Mouse (Mus musculus): Measurements from ENCODE around the gene Gjc2. TPM values are rescaled to one million over a fixed set of nuclear protein-coding genes. Genes with fewer than 3 reads are reported as not detected.
"Not testable (repeated sequence)": the region's sequence is repeated elsewhere in the genome, so short reads cannot be mapped to it uniquely, and the experiment has no call there.

Gene Gjc2
- polyA plus RNA-seq, 1 experiment from 2014 or later, result 0.52 TPM

- no peak for ATAC-seq (ENCODE audit: insufficient number of reproducible peaks, low FRiP score, low TSS enrichment, low read depth)
- H3K4me2 ChIP-seq (replicated peaks), result no peak overlapping the region
- H3K4me3 ChIP-seq (replicated peaks), result no peak overlapping the region
- H3K27ac ChIP-seq (replicated peaks), result no peak overlapping the region
- WGBS, result 84% methylated on average over 4 of the region's 4 CpGs
- H3K27me3 ChIP-seq, result no peaks in the 10 kb centered on the region
- H3K36me3 ChIP-seq, result peaks cover 14% of the 10 kb centered on the region; the same call in 1 of the 2 replicates
- H3K9me3 ChIP-seq (replicated peaks), result no peaks in the 10 kb centered on the region
- peaks cover 75% of the 10 kb centered on the region for H3K4me1 ChIP-seq
- no peak overlapping the region for H3K9ac ChIP-seq
Measured at GRCm38 (mm10) chr11:59222306-59222705, 39.3 kb upstream of the Gjc2 start.

DNA sequence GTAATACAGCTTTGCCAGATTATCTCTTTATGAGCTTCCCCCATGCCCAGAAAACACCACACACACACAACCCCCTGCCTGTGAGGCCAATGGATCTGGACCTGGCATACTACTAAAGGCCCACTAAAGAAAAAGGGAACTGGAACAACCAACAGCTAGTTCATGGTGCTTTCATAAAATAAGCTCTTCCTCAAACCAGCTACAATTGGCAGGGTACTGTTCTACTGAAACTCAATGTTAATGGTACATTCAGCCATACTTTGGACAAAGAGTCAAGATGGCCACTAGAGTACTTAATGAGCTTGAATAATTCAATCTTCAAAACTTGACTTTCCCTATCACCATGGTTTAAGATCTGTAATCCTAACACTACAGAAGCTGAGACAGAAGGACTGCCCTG lies 38.6 kb upstream of the Gjc2 start:
- no peak for ATAC-seq (ENCODE audit: insufficient number of reproducible peaks, low FRiP score, low TSS enrichment, low read depth)
- no peaks in the 10 kb centered on the region for H3K9me3 ChIP-seq (replicated peaks)
- H3K27ac ChIP-seq (replicated peaks), result no peak overlapping the region
- H3K9ac ChIP-seq, result no peak overlapping the region
- H3K27me3 ChIP-seq, result no peaks in the 10 kb centered on the region
- no peak overlapping the region for H3K4me2 ChIP-seq (replicated peaks)
- no peak overlapping the region for H3K4me3 ChIP-seq (replicated peaks)
- H3K36me3 ChIP-seq, result peaks cover 14% of the 10 kb centered on the region; the same call in 1 of the 2 replicates
- H3K4me1 ChIP-seq, result peaks cover 77% of the 10 kb centered on the region

DNA sequence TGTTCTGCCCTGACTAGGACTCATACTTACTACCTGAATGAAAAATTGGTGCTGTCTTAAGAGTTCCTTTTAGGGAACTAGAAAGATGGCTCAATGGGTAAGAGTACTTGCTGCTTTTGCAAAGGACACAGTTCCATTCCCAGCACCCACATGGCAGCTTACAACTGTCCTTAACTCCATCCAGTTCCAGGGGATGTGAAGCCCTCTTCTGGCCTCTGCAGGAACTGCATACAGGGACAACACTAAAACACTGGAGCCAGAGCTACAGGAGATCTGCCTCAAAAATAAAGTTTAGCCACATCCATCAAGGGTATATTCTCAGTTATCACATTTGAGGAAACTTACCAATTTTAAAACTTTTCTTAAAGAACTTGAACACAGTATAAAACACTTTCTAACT lies 36.1 kb upstream of the Gjc2 start:
- no peaks in the 10 kb centered on the region for H3K27me3 ChIP-seq
- H3K4me2 ChIP-seq (replicated peaks), result 0 out of 2 replicates have a peak overlapping the region, but pooled peaks have one; percentile 21
- H3K9me3 ChIP-seq (replicated peaks), result no peaks in the 10 kb centered on the region
- peaks cover 24% of the 10 kb centered on the region for H3K36me3 ChIP-seq
- peaks cover 55% of the 10 kb centered on the region for H3K4me1 ChIP-seq
- ATAC-seq (ENCODE audit: insufficient number of reproducible peaks, low FRiP score, low TSS enrichment, low read depth), result no peak
- no peak overlapping the region for H3K4me3 ChIP-seq (replicated peaks)
- H3K27ac ChIP-seq (replicated peaks), result peak overlapping the region; percentile 75
- H3K9ac ChIP-seq, result no peak overlapping the region

DNA sequence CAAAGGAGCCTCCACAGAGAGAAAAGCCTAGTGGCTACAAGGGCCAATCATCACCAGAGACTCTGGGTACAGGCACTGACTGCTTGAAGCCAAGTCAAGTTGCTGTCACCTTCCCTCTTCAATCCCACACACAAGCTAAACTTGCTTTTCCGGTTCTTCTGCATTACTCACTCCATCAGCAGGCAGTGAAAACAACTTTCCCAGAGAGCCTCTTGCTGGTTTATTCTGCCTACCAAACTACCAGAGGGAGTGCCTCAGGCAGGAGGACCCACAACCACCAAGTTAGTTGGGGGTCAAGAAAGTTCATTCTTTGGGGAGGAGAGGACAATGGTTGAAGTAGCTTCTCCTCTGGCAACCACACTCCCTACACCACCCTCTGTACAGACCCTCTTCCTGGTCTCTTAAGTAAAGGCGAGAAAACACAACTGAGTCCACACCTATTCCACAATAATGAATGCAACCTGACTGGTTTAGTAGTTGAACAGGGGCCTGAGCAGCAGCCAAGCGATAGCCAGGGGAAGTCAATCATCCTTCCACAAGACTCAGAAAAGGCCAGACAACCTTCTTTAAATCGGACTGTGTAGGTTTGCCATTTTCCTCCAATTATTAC lies 35.5 kb upstream of the Gjc2 start:
- no peak overlapping the region for H3K9ac ChIP-seq
- H3K27me3 ChIP-seq, result no peaks in the 10 kb centered on the region
- peak overlapping the region; percentile 21; the same call in 1 of the 2 replicates for H3K4me2 ChIP-seq (replicated peaks)
- peaks cover 49% of the 10 kb centered on the region for H3K4me1 ChIP-seq
- no peak overlapping the region for H3K4me3 ChIP-seq (replicated peaks)
- no peak for ATAC-seq (ENCODE audit: insufficient number of reproducible peaks, low FRiP score, low TSS enrichment, low read depth)
- peak overlapping the region; percentile 75 for H3K27ac ChIP-seq (replicated peaks)
- H3K36me3 ChIP-seq, result peaks cover 25% of the 10 kb centered on the region
- WGBS, result 64% methylated on average over 4 of the region's 4 CpGs
- no peaks in the 10 kb centered on the region for H3K9me3 ChIP-seq (replicated peaks)

- Histone ChIP-seq H3K36me3 (peaks cover 37% of the 10 kb centered on the region), H3K4me2 (replicated peaks) (no peak overlapping the region), H3K4me1 (peaks cover 37% of the 10 kb centered on the region), H3K9ac (no peak overlapping the region), H3K4me3 (replicated peaks) (no peak overlapping the region), H3K27me3 (no peaks in the 10 kb centered on the region), H3K9me3 (replicated peaks) (no peaks in the 10 kb centered on the region), H3K27ac (replicated peaks) (no peak overlapping the region)
- ATAC-seq (ENCODE audit: insufficient number of reproducible peaks, low FRiP score, low TSS enrichment, low read depth), result no peak
- 82% methylated on average over 3 of the region's 3 CpGs for WGBS
Measured at GRCm38 (mm10) chr11:59216955-59217354, 33.9 kb upstream of the Gjc2 start.

DNA sequence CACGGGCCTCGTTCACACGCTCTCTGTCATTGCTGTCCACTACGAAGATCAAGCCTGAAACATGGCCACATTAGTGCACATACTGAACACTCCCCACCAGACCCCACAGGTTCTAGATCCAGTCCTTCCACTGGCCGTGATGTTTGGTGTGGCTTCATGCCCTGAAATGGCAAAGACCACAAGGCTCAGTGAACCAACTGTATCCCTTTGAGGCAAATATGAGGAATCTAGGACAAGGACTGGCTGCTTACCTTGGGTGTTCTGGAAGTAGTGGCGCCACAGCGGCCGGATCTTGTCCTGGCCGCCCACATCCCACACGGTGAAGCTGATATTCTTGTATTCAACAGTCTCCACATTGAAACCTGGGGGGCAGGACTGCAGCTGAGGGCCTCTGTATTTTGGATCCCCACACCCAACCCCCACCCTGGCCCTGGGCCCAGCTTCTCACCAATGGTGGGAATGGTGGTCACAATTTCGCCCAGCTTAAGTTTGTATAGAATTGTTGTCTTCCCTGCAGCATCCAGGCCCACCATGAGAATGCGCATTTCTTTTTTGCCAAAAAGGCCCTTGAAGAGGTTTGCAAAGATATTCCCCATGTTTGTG lies 30.0 kb upstream of the Gjc2 start:
- Histone ChIP-seq H3K36me3 (peaks cover 55% of the 10 kb centered on the region), H3K9me3 (replicated peaks) (no peaks in the 10 kb centered on the region), H3K27me3 (no peaks in the 10 kb centered on the region), H3K9ac (no peak overlapping the region), H3K4me1 (peaks cover 27% of the 10 kb centered on the region), H3K4me3 (replicated peaks) (no peak overlapping the region), H3K27ac (replicated peaks) (no peak overlapping the region), H3K4me2 (replicated peaks) (no peak overlapping the region)
- ATAC-seq (ENCODE audit: insufficient number of reproducible peaks, low FRiP score, low TSS enrichment, low read depth), result no peak
- WGBS, result 89% methylated on average over 12 of the region's 12 CpGs

DNA sequence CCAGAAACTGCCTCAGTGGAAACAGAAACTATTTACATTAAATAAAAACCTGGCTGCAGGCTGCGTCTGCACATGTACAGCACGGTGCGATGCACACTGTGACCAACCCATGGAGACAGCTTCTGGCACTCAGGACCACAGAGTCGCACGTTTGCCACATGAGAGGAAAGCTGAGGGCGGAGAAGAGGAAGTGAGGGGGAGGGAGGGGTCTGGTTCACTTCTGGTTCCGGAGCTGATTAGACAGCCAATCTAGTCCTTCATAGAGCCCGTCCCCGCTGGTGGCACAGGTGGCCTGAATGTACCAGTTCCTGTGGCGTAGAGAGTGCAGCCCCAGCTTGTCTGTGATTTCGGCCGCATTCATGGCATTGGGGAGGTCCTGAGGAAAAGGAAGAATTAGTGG lies 29.3 kb upstream of the Gjc2 start:
- not testable (repeated sequence) for H3K4me2 ChIP-seq (replicated peaks); ATAC-seq (ENCODE audit: insufficient number of reproducible peaks, low FRiP score, low TSS enrichment, low read depth); H3K27me3 ChIP-seq; H3K9ac ChIP-seq; H3K27ac ChIP-seq (replicated peaks); H3K9me3 ChIP-seq (replicated peaks); H3K4me3 ChIP-seq (replicated peaks)
- WGBS, result 70% methylated on average over 12 of the region's 12 CpGs
- Histone ChIP-seq H3K4me1 (peaks cover 24% of the 10 kb centered on the region), H3K36me3 (peaks cover 51% of the 10 kb centered on the region)

- not testable (repeated sequence) for H3K9me3 ChIP-seq (replicated peaks); H3K9ac ChIP-seq; H3K4me3 ChIP-seq (replicated peaks); H3K4me2 ChIP-seq (replicated peaks); H3K27me3 ChIP-seq; ATAC-seq (ENCODE audit: insufficient number of reproducible peaks, low FRiP score, low TSS enrichment, low read depth); H3K27ac ChIP-seq (replicated peaks)
- peaks cover 54% of the 10 kb centered on the region for H3K36me3 ChIP-seq
- H3K4me1 ChIP-seq, result peaks cover 20% of the 10 kb centered on the region
- WGBS, result 85% methylated on average over 9 of the region's 9 CpGs
Measured at GRCm38 (mm10) chr11:59211561-59211960, 28.5 kb upstream of the Gjc2 start.

GRCm38 (mm10) chr11:59210020-59210419 lies 27.0 kb upstream of the Gjc2 start:
- Histone ChIP-seq H3K27me3 (no peaks in the 10 kb centered on the region), H3K4me1 (peaks cover 20% of the 10 kb centered on the region), H3K4me2 (replicated peaks) (no peak overlapping the region), H3K9me3 (replicated peaks) (no peaks in the 10 kb centered on the region), H3K27ac (replicated peaks) (0 out of 2 replicates have a peak overlapping the region, but pooled peaks have one; percentile 93), H3K9ac (no peak overlapping the region), H3K4me3 (replicated peaks) (no peak overlapping the region), H3K36me3 (peaks cover 69% of the 10 kb centered on the region)
- WGBS, result 81% methylated on average over 4 of the region's 4 CpGs
- no peak for ATAC-seq (ENCODE audit: insufficient number of reproducible peaks, low FRiP score, low TSS enrichment, low read depth)

GRCm38 (mm10) chr11:59209580-59209979 lies 26.6 kb upstream of the Gjc2 start:
- peaks cover 67% of the 10 kb centered on the region for H3K36me3 ChIP-seq
- 0 out of 2 replicates have a peak overlapping the region, but pooled peaks have one; percentile 93 for H3K27ac ChIP-seq (replicated peaks)
- no peaks in the 10 kb centered on the region for H3K27me3 ChIP-seq
- no peaks in the 10 kb centered on the region for H3K9me3 ChIP-seq (replicated peaks)
- WGBS, result 57% methylated on average over 5 of the region's 5 CpGs
- peak overlapping the region; percentile 98; the same call in 1 of the 2 replicates for H3K4me3 ChIP-seq (replicated peaks)
- H3K4me1 ChIP-seq, result peaks cover 20% of the 10 kb centered on the region
- peak overlapping the region; percentile 84 for H3K4me2 ChIP-seq (replicated peaks)
- H3K9ac ChIP-seq, result no peak overlapping the region
- no peak for ATAC-seq (ENCODE audit: insufficient number of reproducible peaks, low FRiP score, low TSS enrichment, low read depth)

- 12% methylated on average over 18 of the region's 18 CpGs for WGBS
Measured at GRCm38 (mm10) chr11:59209003-59209441, 26.0 kb upstream of the Gjc2 start.

More at GRCm38 (mm10) chr11:59209003-59209441, 26.0 kb upstream of the Gjc2 start:
- Histone ChIP-seq H3K9me3 (replicated peaks) (no peaks in the 10 kb centered on the region), H3K4me1 (peaks cover 20% of the 10 kb centered on the region), H3K27me3 (no peaks in the 10 kb centered on the region), H3K4me2 (replicated peaks) (peak overlapping the region; percentile 84), H3K9ac (peak overlapping the region; percentile 85; the same call in 1 of the 2 replicates), H3K4me3 (replicated peaks) (peak overlapping the region; percentile 98), H3K27ac (replicated peaks) (peak overlapping the region; percentile 93), H3K36me3 (peaks cover 67% of the 10 kb centered on the region)
- peak; percentile 45 for ATAC-seq (ENCODE audit: insufficient number of reproducible peaks, low FRiP score, low TSS enrichment, low read depth)

All from embryonic facial prominence, embryonic 15.5 days (tissue).